Mouse (Mus musculus) frontal cortex, postnatal 36 days (tissue): Measurements from ENCODE around the gene Stag1.

Source experiments
- DNase-seq, 2 experiments: peaks; one replicate each; pipeline ENCODE4 v3.0.0; 2022; ENCODE audit warnings: low spot score in 2 of 2

Stag1 gene

GRCm38 (mm10) chr9:100597546-100597945 is at the start of gene Stag1:
Gene Stag1 (plus strand): TSS chr9:100597798.
- DNase-seq, result no peak

GRCm38 (mm10) chr9:100548313-100548712 is 49.3 kb upstream of the Stag1 start:
- no peak for DNase-seq

- DNase-seq, result no peak
Observed at GRCm38 (mm10) chr9:100555686-100556085, 41.9 kb upstream of the Stag1 start.

GRCm38 (mm10) chr9:100558023-100558573 is 39.5 kb upstream of the Stag1 start:
- no peak for DNase-seq

- no peak for DNase-seq
Observed at GRCm38 (mm10) chr9:100558991-100559390, 38.6 kb upstream of the Stag1 start.

- DNase-seq, result peak in 1 of 2 experiments; percentile 57
Observed at GRCm38 (mm10) chr9:100560251-100560890, 37.2 kb upstream of the Stag1 start.

GRCm38 (mm10) chr9:100569798-100570625 is 27.6 kb upstream of the Stag1 start:
- peak; percentile 39 to 44 for DNase-seq

- DNase-seq, result peak; percentile 28 to 45
Observed at GRCm38 (mm10) chr9:100570626-100571233, 26.9 kb upstream of the Stag1 start, which contains the start of gene Slc35g2. Gene Slc35g2 (minus strand): TSS chr9:100571090.

GRCm38 (mm10) chr9:100571511-100571910 is 26.1 kb upstream of the Stag1 start:
- no peak for DNase-seq

- DNase-seq, result no peak
Observed at GRCm38 (mm10) chr9:100573300-100573699, 24.3 kb upstream of the Stag1 start.

GRCm38 (mm10) chr9:100573942-100574341 is 23.7 kb upstream of the Stag1 start:
- no peak for DNase-seq

GRCm38 (mm10) chr9:100580196-100580740 is 17.3 kb upstream of the Stag1 start:
- no peak for DNase-seq

GRCm38 (mm10) chr9:100581543-100582492 is 15.8 kb upstream of the Stag1 start:
- no peak for DNase-seq

GRCm38 (mm10) chr9:100582883-100583575 is 14.6 kb upstream of the Stag1 start:
- no peak for DNase-seq

- DNase-seq, result no peak
Observed at GRCm38 (mm10) chr9:100584031-100584430, 13.6 kb upstream of the Stag1 start.

- no peak for DNase-seq
Observed at GRCm38 (mm10) chr9:100590462-100590861, 7.1 kb upstream of the Stag1 start.

GRCm38 (mm10) chr9:100596317-100596716 is 1.3 kb upstream of the Stag1 start:
- DNase-seq, result no peak

GRCm38 (mm10) chr9:100599761-100600328 is 2.2 kb downstream of the Stag1 start:
- no peak for DNase-seq

GRCm38 (mm10) chr9:100602130-100602529 is 4.5 kb downstream of the Stag1 start:
- no peak for DNase-seq

GRCm38 (mm10) chr9:100603156-100603555 is 5.6 kb downstream of the Stag1 start:
- DNase-seq, result no peak
